Mouse (Mus musculus) E14TG2a.4 (cell line): Measurements from ENCODE around the gene Lypd6.

ENCODE experiments used
- CTCF ChIP-seq: conservative IDR thresholded peaks from 2 replicates; pipeline ENCODE4 v1.5.1; 2014; ENCODE audit warnings: low read length
- POU5F1 ChIP-seq: IDR thresholded peaks from 2 replicates; pipeline ENCODE4 v1.6.1; 2014; ENCODE audit warnings: low read length, borderline replicate concordance

- TF ChIP-seq CTCF (no peak), POU5F1 (no peak)
These were observed 167.3 kb downstream of the Lypd6 start for GRCm38 (mm10) chr2:50233491-50233890.
